Mouse (Mus musculus) megakaryocyte-erythroid progenitor cell, adult 5-6 weeks (primary cell): ENCODE data around the gene Map3k7cl. TPM values are rescaled to one million over a fixed set of nuclear protein-coding genes. Genes with fewer than 3 reads are reported as not detected.
A peak's percentile ranks its signal among the peaks of the same experiment; 100 is the strongest.

Experiments
- ATAC-seq: replicated peaks from 2 replicates; pipeline ENCODE4 v1.8.0; 2016; ENCODE audit warnings: mild to moderate bottlenecking, inconsistent platforms; ENCODE audit not compliant: severe bottlenecking, poor library complexity, low FRiP score, low TSS enrichment
- total RNA-seq, 2 experiments: library from RNA; stranded (forward) in 1 of 2; stranded (reverse) in 1 of 2; fragments of 200-1000, 215-1000 nt in 1 of 2; fragments of >200 nt in 1 of 2; fragmentation: Nextera tagmentation in 1 of 2; gene quantifications; 2 replicates each; pipeline ENCODE4 v1.2.3; 2014 to 2017

The Map3k7cl gene
- total RNA-seq (2014; fragmentation: Nextera tagmentation) (not detected in 2 replicates), total RNA-seq (2017) (not detected in 2 replicates)

- no peak for ATAC-seq
These were observed at the start of gene Map3k7cl for GRCm38 (mm10) chr16:87552907-87553691. Gene Map3k7cl (plus strand): TSS chr16:87553330.

GRCm38 (mm10) chr16:87511706-87512105, 41.4 kb upstream of the Map3k7cl start:
- no peak for ATAC-seq

- ATAC-seq, result no peak
These were observed 40.8 kb upstream of the Map3k7cl start for GRCm38 (mm10) chr16:87512331-87512730.

- ATAC-seq, result no peak
These were observed 28.9 kb upstream of the Map3k7cl start for GRCm38 (mm10) chr16:87524228-87524627.

GRCm38 (mm10) chr16:87527553-87528249, 25.4 kb upstream of the Map3k7cl start:
- ATAC-seq, result no peak

- no peak for ATAC-seq
These were observed 24.4 kb upstream of the Map3k7cl start for GRCm38 (mm10) chr16:87528755-87529154.

- ATAC-seq, result peak; percentile 83
These were observed 4.8 kb upstream of the Map3k7cl start for GRCm38 (mm10) chr16:87548348-87548747.

- no peak for ATAC-seq
These were observed 3.2 kb downstream of the Map3k7cl start for GRCm38 (mm10) chr16:87556320-87556719.

- ATAC-seq, result no peak
These were observed 8.4 kb downstream of the Map3k7cl start for GRCm38 (mm10) chr16:87561501-87561900.

- no peak for ATAC-seq
These were observed 10.4 kb downstream of the Map3k7cl start for GRCm38 (mm10) chr16:87563524-87563923.

GRCm38 (mm10) chr16:87564564-87564963, 11.4 kb downstream of the Map3k7cl start:
- no peak for ATAC-seq

GRCm38 (mm10) chr16:87567572-87567971, 14.4 kb downstream of the Map3k7cl start:
- no peak for ATAC-seq

GRCm38 (mm10) chr16:87568241-87568640, 15.1 kb downstream of the Map3k7cl start:
- no peak for ATAC-seq

GRCm38 (mm10) chr16:87569576-87570105, 16.5 kb downstream of the Map3k7cl start:
- ATAC-seq, result no peak

GRCm38 (mm10) chr16:87570334-87570733, 17.2 kb downstream of the Map3k7cl start:
- ATAC-seq, result no peak

- ATAC-seq, result no peak
These were observed 20.3 kb downstream of the Map3k7cl start for GRCm38 (mm10) chr16:87573409-87573808.

- no peak for ATAC-seq
These were observed 21.0 kb downstream of the Map3k7cl start for GRCm38 (mm10) chr16:87574160-87574559.

- no peak for ATAC-seq
These were observed 22.5 kb downstream of the Map3k7cl start for GRCm38 (mm10) chr16:87575600-87575999.

GRCm38 (mm10) chr16:87578881-87579280, 25.8 kb downstream of the Map3k7cl start:
- no peak; the same call in 1 of the 2 replicates for ATAC-seq

- no peak for ATAC-seq
These were observed 26.3 kb downstream of the Map3k7cl start for GRCm38 (mm10) chr16:87579462-87579861.
